Mouse (Mus musculus) MN1 (cell line): ENCODE measurements around the gene Eef1e1.
A peak's percentile ranks its signal among the peaks of the same experiment; 100 is the strongest.
"Not testable (repeated sequence)": the region's sequence is repeated elsewhere in the genome, so short reads cannot be mapped to it uniquely, and the experiment has no call there.

Source experiments
- DNase-seq: peaks from one replicate; pipeline ENCODE4 v3.0.0-alpha.2; 2016; ENCODE audit warnings: low spot score

Eef1e1 gene

DNA sequence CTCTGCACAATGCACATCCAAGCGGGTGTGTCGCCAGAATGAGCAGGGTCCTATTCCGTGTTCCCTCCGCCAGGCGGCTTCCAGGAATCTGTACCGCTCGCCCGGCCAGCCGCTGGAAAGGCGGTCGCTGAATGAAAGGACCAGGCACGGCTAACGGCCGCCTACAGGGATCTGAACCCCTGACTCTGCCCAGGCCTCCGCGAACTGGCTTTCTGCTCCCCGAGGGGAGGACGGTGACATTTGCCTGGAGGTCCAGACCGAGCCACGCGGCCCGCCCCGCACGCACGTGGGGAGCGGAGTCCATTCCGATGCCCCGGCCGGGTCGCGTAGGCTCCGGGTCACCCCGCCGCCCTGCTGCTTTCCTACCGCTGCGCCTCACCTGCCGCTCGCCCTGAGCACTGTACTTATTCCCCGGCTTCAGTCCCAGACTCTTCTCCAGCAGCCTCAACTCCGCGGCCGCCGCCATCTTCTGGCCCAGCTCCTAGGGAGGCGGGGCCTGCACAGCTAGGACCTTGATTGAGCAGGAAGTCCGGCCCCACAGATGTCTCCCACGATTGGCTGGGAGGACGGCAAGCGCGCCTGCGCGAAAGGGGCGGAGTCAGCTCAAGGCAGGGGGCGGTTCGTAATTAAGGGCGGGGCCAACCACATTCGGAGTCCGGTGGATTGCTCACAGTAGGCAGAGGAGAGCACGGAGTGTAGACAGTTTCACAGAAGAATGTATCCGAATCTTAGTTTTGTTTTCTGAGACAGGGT lies at the start of gene Eef1e1:
Eef1e1 (minus strand) TSS at position 531 of the 753 bp plus-strand sequence.
- peak; percentile 90 for DNase-seq

DNA sequence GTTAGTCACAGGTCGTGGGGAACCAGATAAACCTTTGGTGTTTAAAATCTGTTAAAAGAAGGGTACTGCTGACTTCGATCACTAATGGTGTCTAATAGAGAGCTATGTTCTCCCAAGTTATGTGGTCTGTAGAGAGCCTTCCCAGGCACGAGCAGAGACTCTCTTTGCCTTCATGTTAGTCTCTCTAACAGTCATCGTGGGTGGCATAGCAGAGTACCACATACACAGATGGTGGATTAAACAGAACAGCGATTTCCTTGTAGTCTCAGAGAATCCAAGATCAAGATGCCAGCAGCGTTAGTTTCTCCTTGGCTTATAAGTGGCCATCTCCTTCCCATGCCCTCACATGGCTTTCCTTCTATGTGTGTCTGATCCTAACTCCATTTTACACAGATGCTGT lies 32.0 kb upstream of the Eef1e1 start:
- DNase-seq = no peak

DNA sequence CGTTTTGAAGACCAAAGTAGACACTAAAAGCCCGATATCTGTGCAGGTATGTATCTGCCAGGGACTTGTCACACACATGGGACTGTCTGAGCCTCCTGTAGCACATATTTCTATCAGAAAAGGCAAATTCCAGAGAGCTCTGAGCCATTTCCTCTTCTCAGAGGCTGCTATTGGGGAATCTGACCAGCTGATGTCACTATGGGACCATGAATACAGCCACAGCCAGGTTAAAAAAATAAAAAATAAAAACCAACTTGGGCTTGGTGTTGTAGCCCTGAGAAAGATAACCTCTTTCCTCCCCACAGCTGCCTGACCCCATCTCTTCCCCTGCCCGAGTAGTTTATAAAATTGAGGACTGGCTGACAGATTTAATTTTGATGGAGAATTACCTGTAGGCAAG lies 31.2 kb upstream of the Eef1e1 start:
- DNase-seq = peak; percentile 29

DNA sequence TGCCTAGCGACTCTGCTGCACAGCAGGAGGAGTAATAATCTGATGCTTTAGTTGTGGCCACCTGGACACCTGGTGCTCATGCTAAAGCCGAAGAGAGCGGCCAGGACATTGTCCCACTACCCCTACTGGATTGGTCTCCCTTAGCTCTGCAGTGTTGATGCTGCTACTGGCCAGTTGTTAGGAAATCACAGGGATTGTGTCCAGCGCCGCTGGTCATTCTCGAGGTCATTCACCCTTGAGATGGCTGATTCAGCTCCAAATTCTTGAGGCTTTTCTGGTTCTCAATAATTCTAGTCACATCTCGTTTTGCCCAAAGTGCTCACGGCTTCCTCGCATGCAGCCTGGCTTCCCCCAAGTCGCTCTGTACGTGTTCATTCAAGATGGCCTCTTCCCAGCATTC lies 29.9 kb upstream of the Eef1e1 start:
- DNase-seq = no peak

DNA sequence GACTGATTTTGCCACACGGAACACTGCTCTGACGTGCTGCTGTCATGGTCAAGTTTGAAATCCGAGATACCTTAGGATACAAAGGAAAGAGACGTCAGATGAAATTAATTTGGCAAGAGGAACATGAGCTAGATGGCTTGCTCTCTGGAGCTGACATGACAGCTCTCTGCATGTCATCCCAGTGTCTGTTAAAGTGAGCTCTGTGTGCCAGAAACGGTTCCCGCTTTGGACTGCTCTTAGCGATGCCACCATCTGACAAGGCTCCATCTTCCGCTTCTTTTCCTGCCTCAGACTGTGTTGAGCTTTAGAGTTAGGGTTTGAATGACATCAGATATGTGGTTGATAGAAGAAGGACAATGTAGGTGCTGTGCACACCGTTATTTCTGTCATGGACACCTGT lies 13.5 kb upstream of the Eef1e1 start:
- no peak for DNase-seq

DNA sequence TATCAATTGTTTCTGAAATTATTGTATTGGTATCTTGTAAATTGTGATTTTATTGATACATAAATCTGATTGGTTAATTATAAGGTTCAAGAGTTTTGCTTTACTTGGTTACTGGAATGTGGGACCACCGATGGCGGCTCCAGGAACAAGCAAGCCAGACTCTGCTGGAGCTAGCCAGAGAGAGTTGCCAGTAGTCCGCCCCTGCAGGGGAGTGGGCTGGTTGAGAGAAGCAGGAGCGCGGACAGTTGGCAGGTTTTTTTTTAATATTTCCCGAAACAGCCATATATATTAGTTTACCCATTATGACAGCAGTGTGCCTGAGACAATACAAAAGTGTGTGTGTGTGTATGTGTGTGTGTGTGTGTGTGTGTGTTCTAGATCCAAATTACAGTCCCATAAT lies 12.6 kb upstream of the Eef1e1 start:
- not testable (repeated sequence) for DNase-seq

DNA sequence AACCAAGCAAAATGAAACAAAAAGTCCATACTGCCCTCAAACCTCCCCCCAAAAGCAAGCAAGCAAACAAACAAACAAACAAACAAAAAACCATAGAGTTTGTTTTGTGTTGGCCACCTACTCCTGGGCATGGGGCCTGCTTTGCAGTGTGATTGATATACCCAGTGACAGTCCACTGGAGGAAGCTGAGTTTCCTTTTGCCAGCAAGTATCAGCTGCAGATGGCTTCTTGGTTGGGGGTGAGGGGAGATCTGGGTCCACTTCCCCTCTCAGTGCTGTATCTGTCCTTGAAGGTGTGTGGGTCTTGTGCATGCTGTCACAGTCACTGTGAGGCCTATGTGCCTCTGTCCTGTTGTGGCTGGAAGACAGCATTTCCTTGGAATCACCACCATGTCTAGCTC lies 11.2 kb upstream of the Eef1e1 start:
- no peak for DNase-seq

DNA sequence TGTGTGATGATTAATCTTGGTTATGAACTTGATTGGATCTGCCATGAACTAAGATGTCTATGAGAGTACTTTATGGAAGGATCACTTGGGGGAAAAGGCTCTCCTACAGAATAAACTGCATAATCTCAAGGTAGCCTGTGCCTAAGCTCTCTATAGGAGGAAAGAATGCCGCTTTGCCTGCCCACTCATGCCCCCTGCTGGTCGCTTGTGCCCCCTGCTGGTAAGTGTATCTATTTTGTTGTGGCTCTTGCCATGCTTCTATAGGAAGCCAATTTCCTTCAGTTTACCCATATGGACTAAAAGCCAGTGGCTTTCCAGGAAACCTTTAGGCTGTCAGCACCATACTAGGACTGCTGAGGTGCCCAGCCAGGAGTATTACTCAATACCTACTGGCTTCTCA lies 9.7 kb upstream of the Eef1e1 start:
- DNase-seq = no peak

DNA sequence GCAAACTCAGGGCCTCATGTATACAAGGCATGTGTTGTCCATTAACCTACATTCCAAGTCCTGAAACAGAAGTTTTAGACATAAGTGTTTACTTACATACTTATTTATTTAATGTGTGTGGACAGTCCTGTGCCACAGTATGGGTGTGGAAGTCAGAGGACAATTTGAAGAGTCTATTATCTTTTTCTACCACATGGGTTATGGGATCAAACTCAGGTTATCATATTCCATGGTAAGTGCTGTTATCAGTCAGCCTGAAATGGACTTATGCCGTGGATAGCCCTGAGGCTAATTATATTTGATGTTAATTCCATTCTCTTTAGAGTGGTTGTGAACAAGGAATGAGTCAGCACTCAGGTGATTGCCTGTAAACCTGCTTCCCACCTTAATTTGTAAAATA lies 5.9 kb upstream of the Eef1e1 start:
- no peak for DNase-seq

DNA sequence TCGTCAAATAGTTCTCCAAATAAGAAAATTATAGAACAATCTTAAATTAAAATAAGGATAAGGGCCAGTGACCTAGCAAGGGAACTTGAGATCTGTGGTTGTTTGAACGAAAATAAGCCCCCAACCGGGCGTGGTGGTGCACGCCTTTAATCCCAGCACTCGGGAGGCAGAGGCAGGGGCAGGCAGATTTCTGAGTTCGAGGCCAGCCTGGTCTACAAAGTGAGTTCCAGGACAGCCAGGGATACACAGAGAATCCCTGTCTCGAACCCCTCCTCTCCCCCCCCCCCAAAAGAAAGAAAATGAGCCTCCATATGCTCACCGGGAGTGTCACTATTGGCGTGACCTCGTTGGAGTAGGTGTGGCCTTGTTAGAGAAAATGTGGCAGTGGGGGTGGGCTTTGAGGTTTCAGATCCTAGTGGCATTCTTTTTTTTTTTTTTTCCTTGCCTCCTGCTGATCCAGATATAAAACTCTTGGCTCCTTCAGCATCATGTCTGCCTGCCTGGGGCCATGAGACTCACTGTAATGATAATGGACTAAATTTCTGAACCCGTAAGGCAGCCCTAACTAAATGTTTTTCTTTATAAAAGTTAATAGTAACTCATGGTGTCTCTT lies 772 bp upstream of the Eef1e1 start:
- DNase-seq = no peak

DNA sequence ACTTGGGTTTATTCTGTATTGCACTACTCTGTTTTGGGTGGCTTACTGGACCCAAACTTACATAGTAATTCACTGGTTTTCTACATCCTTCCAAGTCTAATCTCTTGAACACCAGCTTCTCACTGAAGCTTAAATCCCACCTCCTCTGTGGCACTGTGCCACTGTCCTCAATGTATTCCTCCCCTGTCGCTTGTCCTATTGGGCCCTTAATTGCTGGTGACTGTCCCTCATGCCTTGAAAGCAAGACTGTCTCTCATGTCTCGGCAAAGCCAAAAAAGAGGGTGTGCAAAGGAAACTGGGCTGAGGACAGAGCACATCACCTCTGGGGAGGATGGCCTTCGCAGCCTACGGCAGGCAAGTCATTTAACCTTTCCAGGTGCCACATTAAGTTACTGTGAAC lies 993 bp downstream of the Eef1e1 start:
- DNase-seq = no peak

DNA sequence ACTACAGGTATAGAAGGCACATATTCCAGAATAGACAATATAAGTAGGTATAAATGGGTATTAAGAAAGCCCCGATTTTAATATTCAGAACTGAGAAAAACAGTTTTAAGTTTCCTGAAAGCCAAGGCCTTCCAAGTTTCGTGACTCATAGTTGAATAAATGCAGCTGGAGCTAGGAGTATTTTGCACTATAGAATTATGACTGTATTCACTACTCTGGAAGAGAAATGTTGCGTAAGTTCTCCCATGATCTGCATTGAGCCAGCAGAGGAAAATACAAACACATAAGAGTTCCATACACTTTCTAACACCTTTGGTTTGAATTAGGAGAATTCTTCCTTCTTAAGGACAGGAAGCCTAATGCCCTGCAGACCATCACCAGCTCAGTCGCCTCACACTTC lies 8.6 kb downstream of the Eef1e1 start:
- no peak for DNase-seq

DNA sequence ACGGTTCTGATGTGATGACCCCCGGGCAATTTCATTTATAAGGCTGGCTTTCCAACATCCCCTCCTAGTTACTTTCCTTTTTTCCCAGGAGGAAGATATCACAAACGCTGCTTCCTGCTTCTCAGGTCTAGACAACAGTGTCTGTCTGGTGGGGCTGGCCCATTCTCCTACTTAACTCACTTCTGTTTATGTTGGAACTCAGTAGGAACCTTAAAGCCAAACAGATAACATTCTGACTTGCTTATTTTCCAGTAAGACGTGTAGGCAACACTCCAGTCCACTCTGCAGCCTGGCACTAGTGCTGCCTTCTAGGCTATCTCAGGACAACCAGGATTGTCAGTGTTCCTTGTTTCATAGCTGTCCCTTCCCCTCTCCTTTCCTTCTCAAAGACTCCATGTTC lies 9.8 kb downstream of the Eef1e1 start:
- no peak for DNase-seq

DNA sequence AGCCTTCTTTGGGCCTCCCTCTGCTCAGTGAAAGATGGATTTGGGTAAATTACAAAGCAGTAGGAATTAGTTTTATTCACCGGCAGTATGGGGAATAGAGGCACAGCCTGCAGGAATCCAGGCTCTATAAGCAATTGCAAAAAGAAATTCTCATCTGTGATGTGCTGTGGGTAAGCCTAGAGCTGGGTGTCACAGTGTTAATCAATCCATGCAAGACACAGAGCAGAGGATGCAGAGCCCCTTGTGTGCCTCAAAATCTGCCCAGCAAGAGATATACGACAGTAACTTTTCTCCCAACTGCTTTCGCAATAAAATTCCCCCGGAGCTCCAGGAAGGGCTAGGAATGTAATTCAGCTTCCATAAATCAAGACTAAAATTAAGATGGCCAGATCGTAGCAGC lies 17.4 kb downstream of the Eef1e1 start:
- DNase-seq = no peak

DNA sequence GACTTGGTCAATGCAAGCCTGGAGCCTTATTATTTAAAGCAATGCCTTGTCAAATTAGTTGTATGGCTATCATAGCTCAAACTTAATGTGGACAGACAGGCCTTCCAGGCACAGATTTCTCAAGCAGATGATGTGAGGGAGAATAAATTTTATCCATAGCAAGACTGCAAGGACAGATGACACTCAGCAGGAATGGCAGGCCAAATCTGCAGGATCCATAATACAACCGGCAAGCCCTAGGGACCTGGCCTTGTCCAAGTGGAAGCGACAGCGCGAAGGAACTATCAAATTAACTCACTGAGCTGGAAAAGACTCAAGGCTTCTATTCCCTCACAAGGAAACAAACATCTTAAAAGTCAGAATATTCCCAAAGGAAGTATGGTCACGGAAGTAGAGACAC lies 17.9 kb downstream of the Eef1e1 start:
- DNase-seq = no peak

DNA sequence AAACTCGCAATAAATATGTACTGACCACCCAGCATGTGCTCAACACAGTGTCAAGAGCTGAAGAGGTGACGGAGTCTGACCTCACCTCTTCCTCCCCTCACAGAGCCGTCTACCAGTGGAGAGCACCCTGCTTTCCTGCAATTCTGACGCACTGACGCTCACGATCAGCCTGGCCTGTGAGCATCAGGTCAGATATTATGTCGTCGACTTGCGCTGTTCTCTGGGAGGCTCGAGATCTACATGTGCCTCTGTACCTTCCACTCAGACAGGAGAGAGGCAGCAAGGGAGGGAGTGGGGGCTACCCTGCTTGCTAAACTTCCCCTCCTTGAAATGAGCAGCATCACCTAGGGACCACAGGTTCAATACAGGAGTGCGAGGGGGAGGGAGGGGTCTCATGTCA lies 20.2 kb downstream of the Eef1e1 start:
- no peak for DNase-seq

DNA sequence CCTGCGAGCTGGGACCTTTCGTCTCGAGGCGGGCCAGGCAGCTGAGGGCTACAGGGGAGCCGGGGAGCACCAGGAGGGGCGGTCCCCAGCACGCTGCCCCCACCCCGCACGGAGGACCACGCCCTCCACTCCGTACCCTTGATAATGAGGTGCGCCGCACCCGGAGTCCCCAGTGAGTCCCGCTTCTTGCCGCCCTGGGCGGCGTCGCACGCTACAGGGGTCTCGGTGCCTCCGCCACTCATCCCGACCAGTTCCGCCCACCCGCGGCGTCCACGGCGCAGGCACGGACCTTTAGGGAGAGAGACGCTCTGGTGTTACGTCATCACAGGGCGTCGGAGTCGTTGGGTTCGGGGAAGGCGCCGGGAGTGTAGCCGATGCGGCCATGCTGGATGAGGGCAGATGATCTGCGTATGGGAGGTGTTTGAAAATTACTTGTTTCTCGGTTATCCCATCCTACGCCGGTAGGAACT lies 24.0 kb downstream of the Eef1e1 start, which contains the start of gene Bloc1s5:
Bloc1s5 (minus strand) TSS at position 310 of the 470 bp plus-strand sequence.
- DNase-seq = peak; percentile 95

DNA sequence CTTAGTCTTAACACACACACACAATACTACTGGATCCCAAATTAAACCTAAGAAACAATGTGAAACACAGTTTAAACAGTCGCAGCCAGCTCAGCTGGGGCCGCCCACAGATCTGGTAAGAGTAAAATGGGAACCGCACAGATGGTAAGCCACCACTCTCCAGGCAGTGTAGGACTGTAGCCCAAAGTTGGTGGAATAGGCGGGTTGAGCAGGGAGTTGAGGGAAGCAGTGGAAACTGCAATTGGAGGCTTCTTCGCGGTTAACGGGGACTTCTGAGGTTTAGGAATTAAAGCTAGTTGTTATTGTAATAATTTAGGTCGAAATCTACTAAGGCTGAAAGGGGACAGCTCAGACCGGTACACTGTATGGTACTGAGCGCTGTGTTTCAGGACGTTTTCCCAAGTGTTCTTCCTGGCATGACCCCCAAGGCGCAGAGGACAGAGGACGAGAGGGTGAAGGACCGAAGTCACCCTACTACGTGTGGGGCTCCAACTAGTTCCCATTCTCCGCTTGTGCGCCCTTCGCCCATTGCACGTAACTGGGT lies 24.5 kb downstream of the Eef1e1 start:
- DNase-seq = no peak

DNA sequence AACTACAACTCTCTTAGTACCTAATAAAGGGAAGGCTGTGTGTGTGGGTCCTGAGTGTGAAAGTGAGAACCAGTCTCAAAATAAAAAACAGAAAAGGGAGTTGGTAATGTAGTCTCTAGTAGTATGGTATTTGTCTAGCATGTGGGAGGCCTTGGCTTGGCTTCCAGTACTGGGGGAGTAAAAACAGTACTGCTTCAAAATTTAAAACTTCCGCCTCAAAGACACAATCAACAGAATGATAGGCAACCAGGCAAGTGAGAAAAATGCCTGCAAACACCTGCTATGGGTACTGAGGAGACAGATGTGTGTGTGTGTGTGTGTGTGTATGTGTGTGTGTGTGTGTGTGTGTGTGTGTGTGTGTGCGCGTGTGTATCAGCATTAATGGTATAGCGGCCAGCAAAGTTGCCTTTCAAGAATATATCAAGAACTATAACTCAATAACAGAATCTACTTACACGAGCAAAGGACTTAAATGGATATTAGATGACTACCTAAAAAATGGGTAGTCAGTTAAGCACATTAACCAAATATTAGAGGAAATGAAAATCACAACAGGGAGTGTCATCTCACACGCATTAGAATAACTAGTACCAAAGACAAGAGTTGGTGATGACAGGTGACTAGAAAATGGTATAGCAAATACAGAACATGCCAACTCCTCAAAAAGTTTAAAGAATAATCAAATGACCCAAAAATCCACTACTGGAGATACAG lies 25.4 kb downstream of the Eef1e1 start:
- no peak for DNase-seq

DNA sequence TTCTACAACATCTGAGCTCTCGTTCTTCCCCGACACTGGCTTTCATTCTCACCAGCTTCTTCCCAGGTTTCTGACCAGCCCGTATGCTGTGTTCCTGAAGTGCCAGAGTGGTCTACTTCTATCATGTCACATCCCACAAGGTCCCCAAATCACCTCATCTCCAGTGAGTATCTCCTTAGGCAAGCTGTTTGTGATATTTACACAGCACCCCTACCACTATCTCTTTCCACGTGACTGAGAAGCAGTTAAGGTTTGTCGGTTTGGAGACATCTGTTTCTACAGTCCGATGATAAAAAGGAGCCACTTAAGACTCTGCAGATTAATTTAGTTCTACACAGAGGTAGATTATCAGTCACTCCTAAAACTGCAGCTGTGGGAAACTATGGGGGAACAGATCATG lies 26.3 kb downstream of the Eef1e1 start:
- DNase-seq = no peak

DNA sequence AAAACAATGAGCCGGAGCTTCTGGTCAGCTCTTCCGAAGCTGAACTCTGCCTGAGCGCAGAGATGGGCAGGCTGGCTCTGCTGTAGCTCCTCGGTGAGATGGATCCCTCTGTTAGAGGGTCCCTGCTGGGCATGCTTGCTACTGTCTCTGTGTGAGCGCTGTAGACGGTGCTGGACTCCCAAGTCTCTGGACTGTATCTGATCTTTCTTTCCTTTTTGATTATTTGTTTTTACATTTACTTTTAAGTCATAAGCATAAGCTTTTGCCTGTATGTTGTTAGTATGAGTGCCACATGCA lies 32.7 kb downstream of the Eef1e1 start:
- DNase-seq = no peak

DNA sequence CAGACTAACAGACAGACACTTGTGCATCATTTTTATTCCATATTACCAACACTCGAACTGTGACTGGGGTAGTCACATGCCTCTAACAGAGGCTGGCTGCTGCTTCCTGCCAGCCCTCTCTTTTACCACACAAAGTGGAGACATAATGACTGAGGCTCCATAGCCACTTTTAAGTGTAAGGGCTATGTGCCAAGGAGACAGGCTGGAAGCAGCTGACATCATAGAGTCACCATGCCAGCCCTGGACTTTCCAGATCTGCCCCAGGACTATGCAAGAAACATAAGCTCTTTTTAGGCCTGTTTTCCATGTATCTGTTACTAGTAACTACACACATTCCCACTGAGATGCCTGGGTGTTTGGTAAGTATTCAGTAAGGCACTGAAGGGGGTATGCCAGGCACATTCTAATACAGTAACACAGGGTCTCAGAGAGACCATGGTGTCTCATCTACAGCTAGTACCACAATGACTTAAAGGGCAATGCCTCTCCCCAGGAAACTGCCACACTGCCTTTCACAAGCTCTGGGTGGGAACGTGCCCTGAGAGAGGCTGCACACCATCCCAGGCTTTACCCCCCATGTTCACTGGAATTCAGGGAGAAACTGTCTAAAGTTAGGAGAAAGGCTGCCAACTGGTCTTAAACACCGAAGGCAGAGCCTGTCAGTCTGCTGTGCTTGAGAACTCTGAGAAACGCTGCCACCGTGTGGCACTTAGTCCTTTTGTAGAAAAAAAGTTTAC lies 33.2 kb downstream of the Eef1e1 start:
- DNase-seq = no peak
